Mouse (Mus musculus): ENCODE data around the gene Txndc8. TPM values are rescaled to one million over a fixed set of nuclear protein-coding genes. Genes with fewer than 3 reads are reported as not detected.

The Txndc8 gene
- polyA plus RNA-seq, 1 experiment: not detected

- Histone ChIP-seq H3K4me3 (replicated peaks; ENCODE audit: insufficient read depth, low read depth, low read length) (no peak overlapping the region), H3K4me1 (ENCODE audit: control insufficient read depth, insufficient read depth, low read length) (no peaks in the 10 kb centered on the region), H3K27ac (ENCODE audit: insufficient read depth, low read length) (no peak overlapping the region), H3K27me3 (ENCODE audit: control insufficient read depth, insufficient read depth, low read length) (no peaks in the 10 kb centered on the region)
- WGBS: 88% methylated on average over 6 of the region's 6 CpGs
- no peak for DNase-seq
- TF ChIP-seq POLR2A (IDR thresholded peaks at IDR 0.05; ENCODE audit: borderline replicate concordance, insufficient read depth, low read length) (no peak), CTCF (IDR thresholded peaks at IDR 0.05; ENCODE audit: borderline replicate concordance, insufficient read depth, low read depth, low read length) (no peak)
Measured at GRCm38 (mm10) chr4:58037096-58037705, 28.3 kb upstream of the Txndc8 start.

- no peak for DNase-seq
- Histone ChIP-seq H3K27ac (ENCODE audit: insufficient read depth, low read length) (no peak overlapping the region), H3K27me3 (ENCODE audit: control insufficient read depth, insufficient read depth, low read length) (no peaks in the 10 kb centered on the region), H3K4me3 (replicated peaks; ENCODE audit: insufficient read depth, low read depth, low read length) (no peak overlapping the region), H3K4me1 (ENCODE audit: control insufficient read depth, insufficient read depth, low read length) (no peaks in the 10 kb centered on the region)
- WGBS: 49% methylated on average over 13 of the region's 13 CpGs
- TF ChIP-seq CTCF (IDR thresholded peaks at IDR 0.05; ENCODE audit: borderline replicate concordance, insufficient read depth, low read depth, low read length) (no peak), POLR2A (IDR thresholded peaks at IDR 0.05; ENCODE audit: borderline replicate concordance, insufficient read depth, low read length) (no peak)
Measured at GRCm38 (mm10) chr4:58034663-58035062, 25.7 kb upstream of the Txndc8 start.

- DNase-seq: no peak
- no peak for TF ChIP-seq CTCF (IDR thresholded peaks at IDR 0.05; ENCODE audit: borderline replicate concordance, insufficient read depth, low read depth, low read length)
- no peak for TF ChIP-seq POLR2A (IDR thresholded peaks at IDR 0.05; ENCODE audit: borderline replicate concordance, insufficient read depth, low read length)
Measured at GRCm38 (mm10) chr4:58032714-58033113, 23.8 kb upstream of the Txndc8 start.

DNA sequence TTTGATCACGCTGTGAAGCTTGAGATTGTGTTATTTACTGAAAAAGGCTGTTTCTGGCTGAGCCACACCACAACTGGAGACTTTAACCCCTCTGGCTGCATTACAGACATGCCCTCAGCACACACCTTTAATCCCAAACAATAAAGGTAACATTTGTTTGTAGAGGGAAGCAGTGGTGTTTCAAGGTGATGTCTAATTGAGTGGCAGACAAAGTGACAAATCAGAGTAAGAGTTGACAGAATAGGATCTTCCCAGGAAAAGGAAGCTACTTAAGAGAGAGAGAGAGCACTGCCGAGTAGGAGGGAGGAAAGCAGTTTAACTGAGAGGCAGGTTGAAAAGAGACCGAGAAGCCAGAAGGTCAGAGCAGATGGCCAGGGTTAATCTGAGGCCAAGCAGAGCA lies 5.4 kb downstream of the Txndc8 start:
- TF ChIP-seq CTCF (IDR thresholded peaks at IDR 0.05; ENCODE audit: borderline replicate concordance, insufficient read depth, low read depth, low read length) (no peak), POLR2A (IDR thresholded peaks at IDR 0.05; ENCODE audit: borderline replicate concordance, insufficient read depth, low read length) (no peak)
- Histone ChIP-seq H3K4me1 (ENCODE audit: control insufficient read depth, insufficient read depth, low read length) (no peaks in the 10 kb centered on the region), H3K4me3 (replicated peaks; ENCODE audit: insufficient read depth, low read depth, low read length) (no peak overlapping the region), H3K27ac (ENCODE audit: insufficient read depth, low read length) (no peak overlapping the region), H3K27me3 (ENCODE audit: control insufficient read depth, insufficient read depth, low read length) (no peaks in the 10 kb centered on the region)
- WGBS: 36% methylated on average over 3 of the region's 3 CpGs
- peak in 1 of 2 experiments; percentile 3 for DNase-seq

More at GRCm38 (mm10) chr4:58032714-58033113, 23.8 kb upstream of the Txndc8 start:
- no peak overlapping the region for H3K27ac ChIP-seq (ENCODE audit: insufficient read depth, low read length)
- no peaks in the 10 kb centered on the region for H3K27me3 ChIP-seq (ENCODE audit: control insufficient read depth, insufficient read depth, low read length)
- no peaks in the 10 kb centered on the region for H3K4me1 ChIP-seq (ENCODE audit: control insufficient read depth, insufficient read depth, low read length)
- H3K4me3 ChIP-seq (replicated peaks; ENCODE audit: insufficient read depth, low read depth, low read length): no peak overlapping the region
- 86% methylated on average over 1 of the region's 1 CpGs for WGBS

- no peak overlapping the region for H3K4me3 ChIP-seq (replicated peaks; ENCODE audit: insufficient read depth, low read depth, low read length)
- no peak for TF ChIP-seq CTCF (IDR thresholded peaks at IDR 0.05; ENCODE audit: borderline replicate concordance, insufficient read depth, low read depth, low read length)
- no peak for TF ChIP-seq POLR2A (IDR thresholded peaks at IDR 0.05; ENCODE audit: borderline replicate concordance, insufficient read depth, low read length)
Measured at GRCm38 (mm10) chr4:57991425-57991824, 17.5 kb downstream of the Txndc8 start.

GRCm38 (mm10) chr4:57974400-57975117 lies 34.4 kb downstream of the Txndc8 start:
- no peaks in the 10 kb centered on the region for H3K27me3 ChIP-seq (ENCODE audit: control insufficient read depth, insufficient read depth, low read length)
- 88% methylated on average over 6 of the region's 6 CpGs for WGBS
- no peaks in the 10 kb centered on the region for H3K4me1 ChIP-seq (ENCODE audit: control insufficient read depth, insufficient read depth, low read length)
- no peak overlapping the region for H3K4me3 ChIP-seq (replicated peaks; ENCODE audit: insufficient read depth, low read depth, low read length)
- DNase-seq: no peak
- TF ChIP-seq POLR2A (IDR thresholded peaks at IDR 0.05; ENCODE audit: borderline replicate concordance, insufficient read depth, low read length) (no peak), CTCF (IDR thresholded peaks at IDR 0.05; ENCODE audit: borderline replicate concordance, insufficient read depth, low read depth, low read length) (no peak)
- H3K27ac ChIP-seq (ENCODE audit: insufficient read depth, low read length): no peak overlapping the region

More at GRCm38 (mm10) chr4:57991425-57991824, 17.5 kb downstream of the Txndc8 start:
- Histone ChIP-seq H3K27me3 (ENCODE audit: control insufficient read depth, insufficient read depth, low read length) (no peaks in the 10 kb centered on the region), H3K27ac (ENCODE audit: insufficient read depth, low read length) (no peak overlapping the region), H3K4me1 (ENCODE audit: control insufficient read depth, insufficient read depth, low read length) (no peaks in the 10 kb centered on the region)
- 92% methylated on average over 1 of the region's 1 CpGs for WGBS
- DNase-seq: no peak

DNA sequence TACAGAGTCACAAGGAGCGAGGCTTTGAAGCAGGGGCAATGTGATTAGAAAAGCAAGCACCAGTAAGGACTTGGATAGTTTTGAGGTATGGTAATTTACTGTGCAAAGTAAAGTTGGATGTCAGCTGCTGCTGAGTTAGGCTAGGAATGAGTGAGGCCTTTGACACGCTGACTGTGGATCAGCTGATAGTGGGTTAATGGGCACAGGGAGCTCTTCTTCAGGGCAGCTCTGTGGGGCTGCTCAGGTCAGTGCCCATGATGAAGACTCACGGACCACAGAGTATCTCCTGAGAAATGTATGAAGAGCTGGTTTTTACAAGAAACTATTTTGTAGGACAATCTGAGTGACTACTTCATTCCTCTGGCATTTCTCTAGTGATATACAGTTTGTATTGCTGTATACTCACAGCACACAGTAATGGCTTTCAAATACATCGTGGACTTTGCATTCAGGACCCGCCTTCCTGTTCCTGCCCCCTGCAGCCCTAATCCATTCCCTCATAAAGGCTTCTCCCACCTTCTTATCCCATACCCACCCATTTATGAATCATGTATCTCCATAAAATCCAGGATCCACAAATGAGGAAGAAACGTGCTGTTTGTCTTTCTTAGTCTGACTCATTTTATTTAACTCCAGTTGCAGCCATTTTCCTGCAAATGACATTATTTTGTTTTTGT lies 35.2 kb downstream of the Txndc8 start:
- Histone ChIP-seq H3K4me3 (replicated peaks; ENCODE audit: insufficient read depth, low read depth, low read length) (no peak overlapping the region), H3K27me3 (ENCODE audit: control insufficient read depth, insufficient read depth, low read length) (no peaks in the 10 kb centered on the region), H3K4me1 (ENCODE audit: control insufficient read depth, insufficient read depth, low read length) (no peaks in the 10 kb centered on the region), H3K27ac (ENCODE audit: insufficient read depth, low read length) (no peak overlapping the region)
- DNase-seq: no peak
- TF ChIP-seq POLR2A (IDR thresholded peaks at IDR 0.05; ENCODE audit: borderline replicate concordance, insufficient read depth, low read length) (no peak), CTCF (IDR thresholded peaks at IDR 0.05; ENCODE audit: borderline replicate concordance, insufficient read depth, low read depth, low read length) (no peak)
- 79% methylated on average over 6 of the region's 6 CpGs for WGBS
